Mouse (Mus musculus): ENCODE measurements around the gene Fam90a1b. TPM values are rescaled to one million over a fixed set of nuclear protein-coding genes. Genes with fewer than 3 reads are reported as not detected.
"Not testable (repeated sequence)": the region's sequence is repeated elsewhere in the genome, so short reads cannot be mapped to it uniquely, and the experiment has no call there.

The Fam90a1b gene
- not detected in 2 replicates for polyA plus RNA-seq (2015; fragmentation: Nextera tagmentation; extraction: Ambion mirVana)

- peaks cover 19% of the 10 kb centered on the region; the same call in 1 of the 2 replicates for H3K27me3 ChIP-seq (replicated peaks; ENCODE audit: insufficient read depth, low read length)
- no peaks in the 10 kb centered on the region for H3K36me3 ChIP-seq (ENCODE audit: insufficient read depth, low read length)
- H3K4me2 ChIP-seq (replicated peaks; ENCODE audit: low read depth, low read length): peak within 1 kb of the TSS; percentile 61
- peak; percentile 72 for TF ChIP-seq CTCF (IDR thresholded peaks at IDR 0.05)
- TF ChIP-seq EP300 (IDR thresholded peaks at IDR 0.05): 0 out of 2 replicates have a peak, but pooled peaks have one; percentile 4
- WGBS: 13% methylated on average over 40 of the region's 46 CpGs
- DNase-seq (ENCODE audit: low spot score): peak; percentile 96
- H3K4me1 ChIP-seq (ENCODE audit: insufficient read depth, low read depth, low read length): no peaks in the 10 kb centered on the region
- no peaks in the 10 kb centered on the region for H3K9me3 ChIP-seq (ENCODE audit: low read length)
- H3K27ac ChIP-seq (ENCODE audit: low read length): no peak within 1 kb of the TSS
- no peak within 1 kb of the TSS for H3K9ac ChIP-seq (replicated peaks; ENCODE audit: low read depth)
- peak within 1 kb of the TSS; percentile 51 for H3K4me3 ChIP-seq (ENCODE audit: low read depth, low read length)
- ATAC-seq: peak; percentile 99
These were observed at the start of gene Fam90a1b, which contains the start of gene Apoo for GRCm38 (mm10) chrX:94366670-94367241. Gene Fam90a1b, minus strand, starts transcription at chrX:94366777. Gene Apoo, plus strand, starts transcription at chrX:94367117.

GRCm38 (mm10) chrX:94408975-94409374 is 42.4 kb upstream of the Fam90a1b start:
- Histone ChIP-seq H3K9ac (replicated peaks; ENCODE audit: low read depth) (no peak overlapping the region), H3K27ac (ENCODE audit: low read length) (no peak overlapping the region), H3K9me3 (ENCODE audit: low read length) (no peaks in the 10 kb centered on the region), H3K4me3 (ENCODE audit: low read depth, low read length) (no peak overlapping the region), H3K4me1 (ENCODE audit: insufficient read depth, low read depth, low read length) (no peaks in the 10 kb centered on the region), H3K27me3 (replicated peaks; ENCODE audit: insufficient read depth, low read length) (no peaks in the 10 kb centered on the region), H3K4me2 (replicated peaks; ENCODE audit: low read depth, low read length) (no peak overlapping the region), H3K36me3 (ENCODE audit: insufficient read depth, low read length) (no peaks in the 10 kb centered on the region)
- TF ChIP-seq EP300 (IDR thresholded peaks at IDR 0.05) (no peak), CTCF (IDR thresholded peaks at IDR 0.05) (no peak)
- DNase-seq (ENCODE audit: low spot score) (no peak), ATAC-seq (no peak)
- 50% methylated on average over 3 of the region's 3 CpGs for WGBS

GRCm38 (mm10) chrX:94378734-94379133 is 12.2 kb upstream of the Fam90a1b start:
- no peaks in the 10 kb centered on the region for H3K27me3 ChIP-seq (replicated peaks; ENCODE audit: insufficient read depth, low read length)
- H3K27ac ChIP-seq (ENCODE audit: low read length): no peak overlapping the region

GRCm38 (mm10) chrX:94367248-94367647 is 671 bp upstream of the Fam90a1b start:
- Histone ChIP-seq H3K36me3 (ENCODE audit: insufficient read depth, low read length) (no peaks in the 10 kb centered on the region), H3K4me2 (replicated peaks; ENCODE audit: low read depth, low read length) (peak overlapping the region; percentile 61), H3K9ac (replicated peaks; ENCODE audit: low read depth) (no peak overlapping the region), H3K9me3 (ENCODE audit: low read length) (no peaks in the 10 kb centered on the region), H3K27me3 (replicated peaks; ENCODE audit: insufficient read depth, low read length) (peaks cover 19% of the 10 kb centered on the region; the same call in 1 of the 2 replicates), H3K27ac (ENCODE audit: low read length) (no peak overlapping the region), H3K4me3 (ENCODE audit: low read depth, low read length) (peak overlapping the region; percentile 51), H3K4me1 (ENCODE audit: insufficient read depth, low read depth, low read length) (no peaks in the 10 kb centered on the region)
- no peak for TF ChIP-seq EP300 (IDR thresholded peaks at IDR 0.05)
- no peak for TF ChIP-seq CTCF (IDR thresholded peaks at IDR 0.05)
- DNase-seq (ENCODE audit: low spot score): no peak
- ATAC-seq: no peak
- WGBS: 13% methylated on average over 14 of the region's 17 CpGs

More at GRCm38 (mm10) chrX:94378734-94379133, 12.2 kb upstream of the Fam90a1b start:
- no peaks in the 10 kb centered on the region for H3K9me3 ChIP-seq (ENCODE audit: low read length)
- TF ChIP-seq EP300 (IDR thresholded peaks at IDR 0.05) (no peak), CTCF (IDR thresholded peaks at IDR 0.05) (no peak)
- DNase-seq (ENCODE audit: low spot score): no peak
- no peak for ATAC-seq
- H3K9ac ChIP-seq (replicated peaks; ENCODE audit: low read depth): no peak overlapping the region
- no peak overlapping the region for H3K4me3 ChIP-seq (ENCODE audit: low read depth, low read length)
- H3K4me1 ChIP-seq (ENCODE audit: insufficient read depth, low read depth, low read length): no peaks in the 10 kb centered on the region
- 82% methylated on average over 5 of the region's 5 CpGs for WGBS
- H3K4me2 ChIP-seq (replicated peaks; ENCODE audit: low read depth, low read length): no peak overlapping the region
- no peaks in the 10 kb centered on the region for H3K36me3 ChIP-seq (ENCODE audit: insufficient read depth, low read length)

- 27% methylated on average over 16 of the region's 16 CpGs for WGBS
- H3K27ac ChIP-seq (ENCODE audit: low read length): no peak overlapping the region
- ATAC-seq (no peak), DNase-seq (ENCODE audit: low spot score) (no peak)
- H3K27me3 ChIP-seq (replicated peaks; ENCODE audit: insufficient read depth, low read length): peaks cover 19% of the 10 kb centered on the region; the same call in 1 of the 2 replicates
- H3K9me3 ChIP-seq (ENCODE audit: low read length): no peaks in the 10 kb centered on the region
- H3K4me3 ChIP-seq (ENCODE audit: low read depth, low read length): peak overlapping the region; percentile 17; the same call in 1 of the 2 replicates
- no peaks in the 10 kb centered on the region for H3K36me3 ChIP-seq (ENCODE audit: insufficient read depth, low read length)
- H3K9ac ChIP-seq (replicated peaks; ENCODE audit: low read depth): no peak overlapping the region
- no peaks in the 10 kb centered on the region for H3K4me1 ChIP-seq (ENCODE audit: insufficient read depth, low read depth, low read length)
- H3K4me2 ChIP-seq (replicated peaks; ENCODE audit: low read depth, low read length): peak overlapping the region; percentile 37
- TF ChIP-seq CTCF (IDR thresholded peaks at IDR 0.05) (no peak), EP300 (IDR thresholded peaks at IDR 0.05) (no peak)
These were observed 548 bp downstream of the Fam90a1b start for GRCm38 (mm10) chrX:94366029-94366428.

GRCm38 (mm10) chrX:94365381-94365925 is 1.1 kb downstream of the Fam90a1b start:
- H3K4me3 ChIP-seq (ENCODE audit: low read depth, low read length): 0 out of 2 replicates have a peak overlapping the region, but pooled peaks have one; percentile 17
- no peaks in the 10 kb centered on the region for H3K36me3 ChIP-seq (ENCODE audit: insufficient read depth, low read length)
- peak overlapping the region; percentile 37; the same call in 1 of the 2 replicates for H3K4me2 ChIP-seq (replicated peaks; ENCODE audit: low read depth, low read length)
- no peak for DNase-seq (ENCODE audit: low spot score)
- ATAC-seq: no peak
- TF ChIP-seq CTCF (IDR thresholded peaks at IDR 0.05) (no peak), EP300 (IDR thresholded peaks at IDR 0.05) (no peak)
- no peak overlapping the region for H3K27ac ChIP-seq (ENCODE audit: low read length)
- peaks cover 19% of the 10 kb centered on the region; the same call in 1 of the 2 replicates for H3K27me3 ChIP-seq (replicated peaks; ENCODE audit: insufficient read depth, low read length)
- no peak overlapping the region for H3K9ac ChIP-seq (replicated peaks; ENCODE audit: low read depth)
- 15% methylated on average over 14 of the region's 14 CpGs for WGBS
- H3K4me1 ChIP-seq (ENCODE audit: insufficient read depth, low read depth, low read length): no peaks in the 10 kb centered on the region
- H3K9me3 ChIP-seq (ENCODE audit: low read length): no peaks in the 10 kb centered on the region

- H3K4me1 ChIP-seq (ENCODE audit: insufficient read depth, low read depth, low read length); H3K27ac ChIP-seq (ENCODE audit: low read length); H3K27me3 ChIP-seq (replicated peaks; ENCODE audit: insufficient read depth, low read length); H3K4me3 ChIP-seq (ENCODE audit: low read depth, low read length); H3K4me2 ChIP-seq (replicated peaks; ENCODE audit: low read depth, low read length); DNase-seq (ENCODE audit: low spot score); H3K9me3 ChIP-seq (ENCODE audit: low read length); ATAC-seq; H3K36me3 ChIP-seq (ENCODE audit: insufficient read depth, low read length); H3K9ac ChIP-seq (replicated peaks; ENCODE audit: low read depth): not testable (repeated sequence)
- 88% methylated on average over 4 of the region's 4 CpGs for WGBS
These were observed 22.9 kb downstream of the Fam90a1b start for GRCm38 (mm10) chrX:94343638-94344037.

Data from lung, postnatal 0 days (tissue).